Mouse (Mus musculus) hindbrain, postnatal 0 days (tissue): Measurements from ENCODE around the gene Reck. TPM values are rescaled to one million over a fixed set of nuclear protein-coding genes. Genes with fewer than 3 reads are reported as not detected.

Source experiments
- ATAC-seq: fragments of 200-750 bp; cut with Nextera tagmentation; 2 replicates; pipeline ENCODE4 v1.8.0; 2017; ENCODE audit warnings: mild to moderate bottlenecking, moderate TSS enrichment, moderate library complexity
- DNase-seq: peaks from one replicate; pipeline ENCODE4 v3.0.0-alpha.2; 2015; ENCODE audit warnings: low spot score
- H3K27ac ChIP-seq: fragments of 300-500 bp; sonication (generic); 2 replicates; pipeline ENCODE4 v1.5.1; 2014; ENCODE audit warnings: mild to moderate bottlenecking
- H3K27me3 ChIP-seq: fragments of 300-500 bp; sonication (generic); 2 replicates; pipeline ENCODE4 v1.6.1; 2014; ENCODE audit warnings: low read length, mixed read lengths; ENCODE audit not compliant: insufficient read depth
- H3K36me3 ChIP-seq: fragments of 300-500 bp; sonication (generic); 2 replicates; pipeline ENCODE4 v1.6.1; 2014; ENCODE audit warnings: low read length, mixed read lengths; ENCODE audit not compliant: insufficient read depth
- H3K4me1 ChIP-seq: fragments of 300-500 bp; sonication (generic); 2 replicates; pipeline ENCODE4 v1.6.1; 2014; ENCODE audit warnings: antibody characterized with exemption, low read length, mixed read lengths; ENCODE audit not compliant: insufficient read depth
- H3K4me2 ChIP-seq: fragments of 300-500 bp; sonication (generic); 2 replicates; pipeline ENCODE4 v1.6.1; 2014; ENCODE audit warnings: low read depth, mild to moderate bottlenecking, low read length, moderate library complexity, mixed read lengths
- H3K4me3 ChIP-seq: fragments of 300-500 bp; sonication (generic); 2 replicates; pipeline ENCODE4 v1.5.1; 2014; ENCODE audit warnings: low read length
- H3K9ac ChIP-seq: fragments of 300-500 bp; sonication (generic); replicated peaks from 2 replicates; pipeline ENCODE4 v1.6.1; 2014; ENCODE audit warnings: mild to moderate bottlenecking, low read length, moderate library complexity, mixed read lengths
- H3K9me3 ChIP-seq: fragments of 300-500 bp; sonication (generic); 2 replicates; pipeline ENCODE4 v1.6.1; 2016; ENCODE audit warnings: low read length, mixed read lengths
- CTCF ChIP-seq: IDR thresholded peaks from 2 replicates; pipeline ENCODE4 v1.5.1; 2016; ENCODE audit warnings: antibody characterized with exemption, control low read depth, low read depth
- WGBS: fragments of 180-500 bp; shearing (Covaris S2); extraction: QIAGEN DNeasy Blood & Tissue Kit; methylation state at CpG from one replicate; pipeline ENCODE4 v1.1.7; 2014; 5-methylcytosine and 5-hydroxymethylcytosine counted together
- polyA plus RNA-seq: library from polyadenylated mRNA; unstranded; fragments of >200 nt; fragmentation: Nextera tagmentation; extraction: Ambion mirVana; gene quantifications from 2 replicates; pipeline ENCODE4 v1.2.1, GENCODE M21; 2015
- total RNA-seq: library from RNA; depleted of rRNA; stranded (reverse); fragments of >200 nt; gene quantifications from 2 replicates; pipeline ENCODE4 v1.2.3, GENCODE M21; 2014; rRNA removed

Gene Reck
- total and polyA plus RNA-seq, 2 experiments from 2014 or later = 4.0 to 6.1 TPM

GRCm38 (mm10) chr4:43993072-43993471 lies 117.7 kb downstream of the Reck start:
- H3K4me3 ChIP-seq = no peak overlapping the region
- no peak for TF ChIP-seq CTCF
- 96% methylated on average over 11 of the region's 11 CpGs for WGBS
- no peaks in the 10 kb centered on the region for H3K27me3 ChIP-seq
- H3K27ac ChIP-seq = no peak overlapping the region
- DNase-seq (no peak), ATAC-seq (no peak)
- H3K36me3 ChIP-seq = no peaks in the 10 kb centered on the region
- no peak overlapping the region for H3K9ac ChIP-seq
- no peaks in the 10 kb centered on the region for H3K9me3 ChIP-seq
- no peak overlapping the region for H3K4me2 ChIP-seq
- no peaks in the 10 kb centered on the region for H3K4me1 ChIP-seq

GRCm38 (mm10) chr4:43994342-43994741 lies 119.0 kb downstream of the Reck start:
- Histone ChIP-seq H3K4me1 (no peaks in the 10 kb centered on the region), H3K27ac (no peak overlapping the region), H3K36me3 (no peaks in the 10 kb centered on the region), H3K27me3 (no peaks in the 10 kb centered on the region), H3K4me2 (no peak overlapping the region), H3K4me3 (no peak overlapping the region), H3K9me3 (no peaks in the 10 kb centered on the region), H3K9ac (no peak overlapping the region)
- ATAC-seq (no peak), DNase-seq (no peak)
- WGBS = 77% methylated on average over 2 of the region's 2 CpGs
- TF ChIP-seq CTCF = no peak

Other genes with a start within 250 kb of the Reck start
- gene Npr2, start 243.6 kb upstream of the Reck start, total RNA-seq = 25.0 and 41.3 TPM in 2 replicates
- 8.8 and 8.9 TPM in 2 replicates for gene Npr2, start 243.6 kb upstream of the Reck start, polyA plus RNA-seq
- gene Spag8, start 221.9 kb upstream of the Reck start, total RNA-seq = 6.8 and 17.0 TPM in 2 replicates
- gene Spag8, start 221.9 kb upstream of the Reck start, polyA plus RNA-seq = 7.8 and 8.2 TPM in 2 replicates
- gene Hint2, start 219.1 kb upstream of the Reck start, total RNA-seq = 86.8 and 131 TPM in 2 replicates
- gene Hint2, start 219.1 kb upstream of the Reck start, polyA plus RNA-seq = 98.7 and 107 TPM in 2 replicates
- gene Tmem8b, start 206.6 kb upstream of the Reck start, total RNA-seq = 25.3 and 31.6 TPM in 2 replicates
- 10.3 and 11.4 TPM in 2 replicates for gene Tmem8b, start 206.6 kb upstream of the Reck start, polyA plus RNA-seq
- not detected in 2 replicates for gene Fam221b, start 206.4 kb upstream of the Reck start, total RNA-seq
- 1.4 and 1.6 TPM in 2 replicates for gene Fam221b, start 206.4 kb upstream of the Reck start, polyA plus RNA-seq
- 0.36 TPM in 1 of 2 replicates, not detected in the other for gene Olfr70, start 174.7 kb upstream of the Reck start, total RNA-seq
- not detected in 2 replicates for gene Olfr70, start 174.7 kb upstream of the Reck start, polyA plus RNA-seq
- gene Olfr71, start 165.3 kb upstream of the Reck start, total RNA-seq = not detected in 2 replicates
- gene Olfr71, start 165.3 kb upstream of the Reck start, polyA plus RNA-seq = not detected in 2 replicates
- gene Hrct1, start 148.3 kb upstream of the Reck start, total RNA-seq = 0.73 and 1.8 TPM in 2 replicates
- 0.70 and 0.92 TPM in 2 replicates for gene Hrct1, start 148.3 kb upstream of the Reck start, polyA plus RNA-seq
- gene Spaar, start 145.5 kb upstream of the Reck start, total RNA-seq = 0.10 and 0.22 TPM in 2 replicates
- 0.08 and 0.13 TPM in 2 replicates for gene Spaar, start 145.5 kb upstream of the Reck start, polyA plus RNA-seq
- not detected in 2 replicates for gene Olfr159, start 104.5 kb upstream of the Reck start, total RNA-seq
- not detected in 2 replicates for gene Olfr159, start 104.5 kb upstream of the Reck start, polyA plus RNA-seq
- not detected in 2 replicates for gene Olfr156, start 51.6 kb upstream of the Reck start, total RNA-seq
- not detected in 2 replicates for gene Olfr156, start 51.6 kb upstream of the Reck start, polyA plus RNA-seq
- not detected in 2 replicates for gene Olfr157, start 35.3 kb upstream of the Reck start, total RNA-seq
- gene Olfr157, start 35.3 kb upstream of the Reck start, polyA plus RNA-seq = not detected in 2 replicates
- not detected in 2 replicates for gene Olfr155, start 24.0 kb upstream of the Reck start, total RNA-seq
- gene Olfr155, start 24.0 kb upstream of the Reck start, polyA plus RNA-seq = not detected in 2 replicates
- 24.9 and 27.8 TPM in 2 replicates for gene Glipr2, start 81.9 kb downstream of the Reck start, total RNA-seq
- gene Glipr2, start 81.9 kb downstream of the Reck start, polyA plus RNA-seq = 21.0 and 23.4 TPM in 2 replicates
- gene Ccin, start 108.0 kb downstream of the Reck start, total RNA-seq = 0.29 TPM in 1 of 2 replicates, not detected in the other
- not detected in 2 replicates for gene Ccin, start 108.0 kb downstream of the Reck start, polyA plus RNA-seq
- gene Clta, start 128.9 kb downstream of the Reck start, total RNA-seq = 366 and 404 TPM in 2 replicates
- gene Clta, start 128.9 kb downstream of the Reck start, polyA plus RNA-seq = 379 and 380 TPM in 2 replicates
- 41.9 and 44.5 TPM in 2 replicates for gene Gne, start 208.6 kb downstream of the Reck start, total RNA-seq
- gene Gne, start 208.6 kb downstream of the Reck start, polyA plus RNA-seq = 24.7 and 26.1 TPM in 2 replicates